Mouse (Mus musculus) cerebellum, adult 18-20 months (tissue): ENCODE results near the gene Ccdc88c.
"Not testable (repeated sequence)": the region's sequence is repeated elsewhere in the genome, so short reads cannot be mapped to it uniquely, and the experiment has no call there.

Source experiments
- DNase-seq, 2 experiments: peaks; one replicate each; pipeline ENCODE4 v3.0.0; 2021

Ccdc88c gene

GRCm38 (mm10) chr12:101016412-101016928, 12.4 kb downstream of the Ccdc88c start:
- DNase-seq, result no peak

GRCm38 (mm10) chr12:101015926-101016325, 12.9 kb downstream of the Ccdc88c start:
- no peak for DNase-seq

- DNase-seq, result no peak
Measured at GRCm38 (mm10) chr12:101015165-101015560, 13.7 kb downstream of the Ccdc88c start.

- DNase-seq, result no peak
Measured at GRCm38 (mm10) chr12:101014549-101015164, 14.2 kb downstream of the Ccdc88c start.

GRCm38 (mm10) chr12:101013668-101014067, 15.2 kb downstream of the Ccdc88c start:
- not testable (repeated sequence) for DNase-seq

- DNase-seq, result no peak
Measured at GRCm38 (mm10) chr12:101013078-101013665, 15.7 kb downstream of the Ccdc88c start.

GRCm38 (mm10) chr12:101012197-101013077, 16.4 kb downstream of the Ccdc88c start:
- no peak for DNase-seq

GRCm38 (mm10) chr12:101011017-101011416, 17.8 kb downstream of the Ccdc88c start:
- no peak for DNase-seq

- no peak for DNase-seq
Measured at GRCm38 (mm10) chr12:101010148-101010920, 18.5 kb downstream of the Ccdc88c start.

- DNase-seq, result no peak
Measured at GRCm38 (mm10) chr12:101009225-101009624, 19.6 kb downstream of the Ccdc88c start.

GRCm38 (mm10) chr12:101008648-101009047, 20.2 kb downstream of the Ccdc88c start:
- DNase-seq, result no peak

- DNase-seq, result peak; percentile 50 to 51
Measured at GRCm38 (mm10) chr12:101007968-101008481, 20.8 kb downstream of the Ccdc88c start.

GRCm38 (mm10) chr12:101007427-101007826, 21.4 kb downstream of the Ccdc88c start:
- DNase-seq, result no peak

- peak in 1 of 2 experiments; percentile 21 for DNase-seq
Measured at GRCm38 (mm10) chr12:101005665-101006420, 23.0 kb downstream of the Ccdc88c start.

- DNase-seq, result no peak
Measured at GRCm38 (mm10) chr12:101004982-101005381, 23.9 kb downstream of the Ccdc88c start.

GRCm38 (mm10) chr12:101002801-101003513, 25.9 kb downstream of the Ccdc88c start:
- no peak for DNase-seq

GRCm38 (mm10) chr12:100999061-100999954, 29.5 kb downstream of the Ccdc88c start:
- DNase-seq, result no peak

- no peak for DNase-seq
Measured at GRCm38 (mm10) chr12:100998564-100998962, 30.3 kb downstream of the Ccdc88c start.

GRCm38 (mm10) chr12:100997830-100998563, 30.9 kb downstream of the Ccdc88c start:
- DNase-seq, result no peak
